Mouse (Mus musculus) olfactory bulb, adult 2 months (tissue): ENCODE measurements around the gene Hist2h2be. TPM values are rescaled to one million over a fixed set of nuclear protein-coding genes. Genes with fewer than 3 reads are reported as not detected.

Experiments used
- H3K27ac ChIP-seq: fragments of 200-500 bp; 2 replicates; pipeline ENCODE4 v1.5.1; 2012; ENCODE audit warnings: low read depth, low read length; ENCODE audit not compliant: insufficient read depth
- H3K4me1 ChIP-seq: fragments of 200-500 bp; 2 replicates; pipeline ENCODE4 v1.6.1; 2012; ENCODE audit warnings: low read length; ENCODE audit not compliant: control insufficient read depth, insufficient read depth
- H3K4me3 ChIP-seq: fragments of 200-500 bp; 2 replicates; pipeline ENCODE4 v1.5.1; 2012; ENCODE audit warnings: mild to moderate bottlenecking, low read depth, low read length, moderate library complexity; ENCODE audit not compliant: insufficient read depth
- CTCF ChIP-seq: fragments of 200-500 bp; IDR thresholded peaks from 2 replicates; pipeline ENCODE4 v1.5.1; 2012; ENCODE audit warnings: low read depth, mild to moderate bottlenecking, low read length, moderate library complexity; ENCODE audit not compliant: insufficient read depth
- POLR2A ChIP-seq: fragments of 200-500 bp; IDR thresholded peaks from 2 replicates; pipeline ENCODE4 v1.6.1; 2012; ENCODE audit warnings: mild to moderate bottlenecking, low read depth, low read length, moderate library complexity; ENCODE audit not compliant: insufficient read depth
- WGBS: fragments of 180-500 bp; shearing (Covaris S2); methylation state at CpG from one replicate; pipeline ENCODE4 v1.1.7; 2018; 5-methylcytosine and 5-hydroxymethylcytosine counted together
- polyA plus RNA-seq: library from polyadenylated mRNA; stranded (reverse); fragments of >200 nt; gene quantifications from 2 replicates; pipeline ENCODE4 v1.2.4, GENCODE M21; 2012; ENCODE audit warnings: low replicate concordance; ENCODE audit not compliant: missing spikeins, insufficient read depth, insufficient read length

Gene Hist2h2be
- polyA plus RNA-seq, 1 experiment: not detected

DNA sequence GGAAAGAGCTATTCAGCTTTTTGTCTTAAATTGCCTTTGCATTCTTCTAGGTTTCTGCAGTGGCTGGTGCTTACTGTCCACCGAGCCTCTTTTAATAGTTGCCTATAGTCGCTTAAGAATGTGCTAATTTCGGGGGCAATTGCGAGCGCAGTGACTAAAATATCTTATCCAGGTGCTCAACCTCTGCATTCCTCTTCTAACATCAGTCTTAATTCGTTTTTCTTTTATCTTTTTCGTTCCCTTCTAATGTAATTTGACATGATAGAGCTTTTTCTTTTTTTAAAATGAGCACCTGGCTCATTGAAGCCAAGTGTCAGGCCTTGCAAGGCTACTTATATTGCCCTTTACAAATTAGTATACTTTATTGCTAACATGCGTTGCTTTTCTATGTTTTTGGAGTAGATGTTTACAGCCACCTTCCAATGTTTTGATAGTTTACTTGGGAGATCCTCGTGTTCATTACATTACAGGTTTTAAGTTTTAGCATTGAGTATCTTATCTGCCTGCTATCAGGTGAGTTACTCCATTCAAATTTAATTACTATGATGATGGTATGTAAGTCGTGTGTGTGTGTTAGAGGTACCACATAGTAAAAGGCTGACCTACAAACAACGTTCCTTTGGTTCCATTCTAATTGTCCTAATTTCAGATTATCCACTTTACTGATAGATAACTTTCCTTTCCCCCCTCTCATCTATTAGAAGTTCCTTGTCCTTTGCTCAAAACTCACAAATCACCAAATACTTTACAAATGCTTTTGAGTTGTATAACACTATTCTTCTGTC, 26.6 kb downstream of the Hist2h2be start:
- H3K27ac ChIP-seq: no peak overlapping the region
- no peak overlapping the region; the same call in 1 of the 2 replicates for H3K4me3 ChIP-seq
- peaks cover 2% of the 10 kb centered on the region; the same call in 1 of the 2 replicates for H3K4me1 ChIP-seq
- 40% methylated on average over 11 of the region's 11 CpGs for WGBS
- no peak for TF ChIP-seq CTCF
- TF ChIP-seq POLR2A: no peak

DNA sequence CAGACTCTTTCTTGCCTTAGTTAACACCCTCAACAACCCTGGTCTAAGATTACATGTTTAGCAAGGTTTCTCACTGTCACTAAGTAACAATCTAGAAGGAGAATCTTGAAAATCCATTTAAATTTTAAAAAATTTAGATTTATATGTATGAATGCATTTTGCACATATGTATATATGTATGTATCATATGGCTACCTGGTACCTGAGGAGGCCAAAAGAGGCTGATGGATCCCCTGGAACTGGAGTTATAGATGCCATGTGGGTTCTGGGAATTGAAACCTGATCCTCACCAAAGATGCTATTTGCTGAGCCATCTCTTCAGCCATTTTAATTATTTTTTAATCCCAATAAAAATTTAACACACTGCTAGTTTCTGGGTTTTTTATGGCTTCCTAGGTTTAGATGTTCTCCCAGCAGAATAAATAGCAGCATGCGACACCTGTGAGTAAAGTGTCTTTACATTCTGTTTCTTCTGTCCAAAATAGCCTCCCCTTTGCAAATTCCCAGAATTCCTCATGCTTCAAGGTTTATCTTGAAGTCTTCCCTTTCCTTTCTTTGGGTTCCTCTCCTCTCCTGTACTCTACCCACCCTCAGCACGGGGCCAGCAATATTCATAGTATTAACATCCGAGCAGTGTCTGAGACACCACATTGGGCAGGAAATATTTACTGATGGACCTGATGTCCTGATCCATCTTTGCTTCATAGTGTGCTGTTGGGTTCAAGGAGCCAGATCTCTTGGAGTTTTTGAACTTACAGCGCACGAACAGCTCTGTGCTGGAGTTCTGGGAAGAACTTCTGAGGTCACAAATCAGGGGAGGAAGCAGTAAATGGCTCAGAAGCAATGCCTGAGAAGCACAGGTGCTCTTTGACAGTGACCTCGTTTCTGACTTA, 27.5 kb downstream of the Hist2h2be start:
- TF ChIP-seq CTCF (no peak), POLR2A (no peak)
- no peak overlapping the region for H3K4me3 ChIP-seq
- peaks cover 2% of the 10 kb centered on the region; the same call in 1 of the 2 replicates for H3K4me1 ChIP-seq
- H3K27ac ChIP-seq: no peak overlapping the region
- 57% methylated on average over 6 of the region's 6 CpGs for WGBS

DNA sequence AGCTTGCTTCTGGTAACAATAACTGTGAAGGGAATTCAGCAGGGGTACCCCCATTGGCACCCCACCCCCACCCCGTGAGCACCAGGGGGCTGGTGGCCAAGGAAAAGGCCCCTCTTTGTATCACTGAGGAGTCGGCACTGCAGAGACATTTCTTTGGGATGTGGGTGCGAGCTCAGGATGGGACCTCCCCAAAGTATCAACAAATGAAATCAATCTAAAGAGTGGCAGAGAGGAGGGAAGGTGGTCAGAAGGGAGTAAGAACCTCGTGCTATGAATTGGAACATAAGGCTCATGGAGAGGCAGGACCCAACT, 28.1 kb downstream of the Hist2h2be start:
- H3K27ac ChIP-seq: no peak overlapping the region
- 55% methylated on average over 4 of the region's 4 CpGs for WGBS
- TF ChIP-seq CTCF: no peak
- no peak for TF ChIP-seq POLR2A
- peaks cover 2% of the 10 kb centered on the region; the same call in 1 of the 2 replicates for H3K4me1 ChIP-seq
- no peak overlapping the region for H3K4me3 ChIP-seq

DNA sequence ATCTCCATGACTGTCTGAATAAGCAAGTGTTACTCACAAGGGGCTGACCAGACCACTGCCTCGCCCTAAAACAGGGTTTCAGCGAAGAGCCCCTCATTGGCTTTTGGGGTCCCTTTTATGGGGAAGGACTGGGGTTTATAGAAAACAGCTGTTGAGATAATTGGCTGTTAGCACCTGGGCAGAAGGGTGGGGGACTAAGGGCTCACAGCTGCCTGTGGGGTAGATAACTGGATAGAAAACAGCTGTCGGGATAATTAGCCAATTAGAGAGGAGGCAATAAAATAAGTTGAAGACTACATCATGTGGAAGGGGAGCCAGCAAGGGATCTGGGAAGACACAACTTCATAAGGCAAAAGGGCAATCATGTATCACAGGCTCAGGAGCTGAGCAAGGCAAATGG, 30.0 kb downstream of the Hist2h2be start:
- TF ChIP-seq POLR2A (no peak), CTCF (no peak)
- WGBS: 77% methylated on average over 3 of the region's 3 CpGs
- no peak overlapping the region for H3K27ac ChIP-seq
- H3K4me1 ChIP-seq: no peaks in the 10 kb centered on the region
- no peak overlapping the region for H3K4me3 ChIP-seq

DNA sequence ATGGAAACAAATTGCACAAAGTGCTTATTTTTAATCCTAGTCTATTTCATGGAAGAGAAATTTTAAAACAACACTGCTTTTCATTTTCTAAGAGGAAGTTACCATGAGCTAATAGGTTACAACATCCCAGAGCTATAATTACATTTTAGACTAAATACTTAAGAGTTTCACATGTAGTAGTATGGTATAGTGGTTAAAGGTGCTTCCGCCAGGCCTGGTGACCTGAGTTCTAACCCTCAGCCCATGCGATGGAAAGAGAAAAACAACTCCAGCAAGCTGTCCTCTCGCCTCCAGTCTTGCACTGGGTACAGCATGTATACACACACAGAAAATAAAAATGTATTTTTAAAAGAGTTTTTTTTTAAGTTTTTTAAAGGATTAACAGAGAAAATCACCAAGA, 30.9 kb downstream of the Hist2h2be start:
- Histone ChIP-seq H3K4me3 (no peak overlapping the region), H3K4me1 (no peaks in the 10 kb centered on the region), H3K27ac (no peak overlapping the region)
- TF ChIP-seq CTCF: no peak
- no peak for TF ChIP-seq POLR2A
- 93% methylated on average over 3 of the region's 3 CpGs for WGBS

DNA sequence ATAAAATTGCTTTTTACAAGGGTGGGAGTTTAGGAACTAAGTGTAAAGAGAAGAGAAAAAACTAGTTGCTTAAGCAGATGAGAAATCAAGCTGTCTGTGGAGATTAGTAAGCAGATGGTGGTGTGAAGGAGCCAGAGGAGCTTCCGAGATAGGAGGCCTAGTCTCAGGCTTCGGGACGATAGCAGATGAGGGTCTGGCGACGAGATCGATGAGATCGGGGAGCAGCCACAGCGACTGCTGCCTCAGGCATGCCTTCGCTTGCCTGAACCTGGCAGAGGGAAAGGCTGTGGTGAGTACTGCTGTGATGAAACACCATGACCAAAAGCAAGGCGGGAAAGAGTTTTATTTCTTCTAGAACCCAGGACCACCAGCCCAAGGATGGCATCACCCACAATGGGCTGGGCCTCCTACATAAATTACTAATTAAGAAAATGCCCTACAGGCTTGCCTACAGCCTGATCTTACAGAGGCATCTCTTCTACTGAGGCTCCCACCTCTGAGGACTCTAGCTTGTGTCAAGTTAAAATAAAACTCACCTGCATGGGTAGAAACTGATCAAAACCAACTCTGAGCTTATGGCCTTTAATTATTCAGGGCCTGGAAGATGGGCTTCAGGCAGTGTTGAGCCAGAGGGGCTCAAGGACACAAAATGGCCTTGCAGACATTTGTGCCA, 33.9 kb downstream of the Hist2h2be start:
- no peak for TF ChIP-seq CTCF
- TF ChIP-seq POLR2A: no peak
- 60% methylated on average over 10 of the region's 10 CpGs for WGBS
- Histone ChIP-seq H3K4me3 (no peak overlapping the region), H3K27ac (no peak overlapping the region), H3K4me1 (peaks cover 2% of the 10 kb centered on the region; the same call in 1 of the 2 replicates)

DNA sequence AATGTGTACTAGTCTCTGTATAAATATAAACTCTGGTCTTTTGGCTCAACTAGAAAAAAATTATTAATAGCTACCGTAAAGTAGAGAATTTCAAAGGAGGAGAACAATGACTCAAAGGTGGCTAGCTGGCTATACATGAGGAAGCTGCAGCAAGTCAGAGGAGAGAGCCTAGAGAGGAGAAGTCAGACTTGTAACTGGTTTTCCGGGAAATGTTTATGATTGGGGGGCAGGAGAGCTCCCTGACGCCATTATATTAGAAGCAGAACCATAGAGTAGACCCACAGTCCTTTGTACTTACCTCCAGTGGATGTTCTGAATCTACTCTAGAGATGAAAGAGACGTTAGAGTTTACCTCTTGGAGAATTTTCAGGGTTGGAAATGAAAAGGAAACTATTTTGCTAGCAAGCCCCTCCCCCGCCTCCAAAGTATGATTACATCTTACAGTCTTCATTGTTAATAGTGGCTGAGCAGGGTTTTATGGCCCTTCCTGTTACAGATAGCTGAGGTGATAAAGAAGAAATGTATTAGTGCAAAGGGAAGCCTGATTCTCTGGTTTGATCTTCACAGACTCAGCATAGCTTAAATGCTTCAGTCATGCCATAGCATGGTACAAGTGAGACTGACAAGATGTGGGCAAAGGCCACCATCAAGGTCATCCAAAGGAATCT, 35.1 kb downstream of the Hist2h2be start:
- Histone ChIP-seq H3K4me1 (peaks cover 2% of the 10 kb centered on the region; the same call in 1 of the 2 replicates), H3K27ac (no peak overlapping the region), H3K4me3 (no peak overlapping the region)
- 88% methylated on average over 5 of the region's 5 CpGs for WGBS
- no peak for TF ChIP-seq CTCF
- TF ChIP-seq POLR2A: no peak

DNA sequence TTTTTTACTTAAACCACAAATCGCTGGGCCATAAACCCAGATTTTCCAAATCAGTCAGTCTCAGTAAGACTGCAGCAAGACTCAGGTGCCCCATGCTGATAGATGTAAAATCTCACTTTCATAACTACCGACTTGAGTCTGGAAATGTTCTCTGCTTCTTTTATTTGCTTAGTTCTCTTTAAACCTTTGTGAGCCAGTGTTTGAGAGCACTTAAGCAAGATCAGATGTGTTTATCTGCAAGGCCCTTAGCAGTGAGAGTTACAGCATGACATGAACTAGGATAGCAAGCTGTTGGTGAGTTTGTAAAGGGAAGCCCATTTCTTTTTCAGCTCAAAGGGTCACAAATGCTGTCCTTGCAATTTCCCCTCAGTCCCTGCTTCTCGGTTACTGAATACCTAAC, 36.3 kb downstream of the Hist2h2be start:
- Histone ChIP-seq H3K4me3 (no peak overlapping the region), H3K27ac (no peak overlapping the region), H3K4me1 (peaks cover 4% of the 10 kb centered on the region; the same call in 1 of the 2 replicates)
- TF ChIP-seq POLR2A (no peak), CTCF (no peak)
- 90% methylated on average over 3 of the region's 3 CpGs for WGBS
